Mouse (Mus musculus) embryonic fibroblast, embryonic 13.5 days (primary cell): ENCODE measurements around the gene Taf1b.

Source experiments
- CTCF ChIP-seq: IDR thresholded peaks from 2 replicates; pipeline ENCODE4 v1.5.1; 2011; ENCODE audit warnings: mild to moderate bottlenecking, control low read depth, low read length, moderate library complexity, borderline replicate concordance; ENCODE audit not compliant: insufficient read depth
- POLR2A ChIP-seq: IDR thresholded peaks from 2 replicates; pipeline ENCODE4 v1.6.1; 2011; ENCODE audit warnings: low read depth, mild to moderate bottlenecking, control low read depth, low read length, moderate library complexity

GRCm38 (mm10) chr12:24468966-24469365 lies 29.2 kb upstream of the Taf1b start:
- TF ChIP-seq CTCF, result no peak
- no peak for TF ChIP-seq POLR2A
